Mouse (Mus musculus) forebrain, embryonic 14.5 days (tissue): ENCODE results near the gene Plekha5. TPM values are rescaled to one million over a fixed set of nuclear protein-coding genes. Genes with fewer than 3 reads are reported as not detected.
"Not testable (repeated sequence)": the region's sequence is repeated elsewhere in the genome, so short reads cannot be mapped to it uniquely, and the experiment has no call there.

Experiments used
- ATAC-seq: fragments of 200-750 bp; cut with Nextera tagmentation; 2 replicates; pipeline ENCODE4 v1.8.0; 2017; ENCODE audit warnings: mild to moderate bottlenecking, moderate library complexity
- DNase-seq: peaks from one replicate; pipeline ENCODE4 v3.0.0-alpha.2; 2015; ENCODE audit warnings: low spot score
- H3K27ac ChIP-seq: fragments of 300-500 bp; sonication (generic); 2 replicates; pipeline ENCODE4 v1.5.1; 2014; ENCODE audit warnings: low read depth, mild to moderate bottlenecking, control low read depth, low read length, moderate library complexity
- H3K27me3 ChIP-seq: fragments of 300-500 bp; sonication (generic); replicated peaks from 2 replicates; pipeline ENCODE4 v1.6.1; 2014; ENCODE audit warnings: low read length, control low read depth, mixed read lengths; ENCODE audit not compliant: control insufficient read depth, insufficient read depth
- H3K36me3 ChIP-seq: fragments of 300-500 bp; sonication (generic); 2 replicates; pipeline ENCODE4 v1.6.1; 2014; ENCODE audit warnings: low read length, control low read depth; ENCODE audit not compliant: control insufficient read depth, insufficient read depth
- H3K4me1 ChIP-seq: fragments of 300-500 bp; sonication (generic); 2 replicates; pipeline ENCODE4 v1.6.1; 2014; ENCODE audit warnings: antibody characterized with exemption, low read length, control low read depth; ENCODE audit not compliant: control insufficient read depth, insufficient read depth
- H3K4me2 ChIP-seq: fragments of 300-500 bp; sonication (generic); 2 replicates; pipeline ENCODE4 v1.6.1; 2014; ENCODE audit warnings: mild to moderate bottlenecking, control low read depth, low read length
- H3K4me3 ChIP-seq: fragments of 300-500 bp; sonication (generic); 2 replicates; pipeline ENCODE4 v1.5.1; 2014; ENCODE audit warnings: low read depth, low read length, control low read depth
- H3K9ac ChIP-seq: fragments of 300-500 bp; sonication (generic); 2 replicates; pipeline ENCODE4 v1.6.1; 2014; ENCODE audit warnings: mild to moderate bottlenecking, low read length, control low read depth, moderate library complexity
- H3K9me3 ChIP-seq: fragments of 300-500 bp; sonication (generic); replicated peaks from 2 replicates; pipeline ENCODE4 v1.6.1; 2016; ENCODE audit warnings: low read length, control low read depth, mixed read lengths; ENCODE audit not compliant: control insufficient read depth
- WGBS: fragments of 180-500 bp; shearing (Covaris S2); extraction: QIAGEN DNeasy Blood & Tissue Kit; methylation state at CpG from one replicate; pipeline ENCODE4 v1.1.7; 2014; 5-methylcytosine and 5-hydroxymethylcytosine counted together
- polyA plus RNA-seq: library from polyadenylated mRNA; unstranded; fragments of >200 nt; fragmentation: Nextera tagmentation; extraction: Ambion mirVana; gene quantifications from 2 replicates; pipeline ENCODE4 v1.2.1, GENCODE M21; 2014

Gene Plekha5
- polyA plus RNA-seq, 1 experiment from 2014 or later = 26.5 TPM

- no peaks in the 10 kb centered on the region for H3K27me3 ChIP-seq
- no peaks in the 10 kb centered on the region for H3K36me3 ChIP-seq
- H3K4me2 ChIP-seq = no peak overlapping the region
- peak; percentile 59; the same call in 1 of the 2 replicates for ATAC-seq
- DNase-seq = peak; percentile 51
- H3K9ac ChIP-seq = no peak overlapping the region
- peaks cover 6% of the 10 kb centered on the region; the same call in 1 of the 2 replicates for H3K4me1 ChIP-seq
- H3K9me3 ChIP-seq = no peaks in the 10 kb centered on the region
- no peak overlapping the region for H3K4me3 ChIP-seq
- WGBS = 40% methylated on average over 10 of the region's 10 CpGs
- H3K27ac ChIP-seq = no peak overlapping the region
These were observed 95.8 kb downstream of the Plekha5 start for GRCm38 (mm10) chr6:140519488-140520159.

DNA sequence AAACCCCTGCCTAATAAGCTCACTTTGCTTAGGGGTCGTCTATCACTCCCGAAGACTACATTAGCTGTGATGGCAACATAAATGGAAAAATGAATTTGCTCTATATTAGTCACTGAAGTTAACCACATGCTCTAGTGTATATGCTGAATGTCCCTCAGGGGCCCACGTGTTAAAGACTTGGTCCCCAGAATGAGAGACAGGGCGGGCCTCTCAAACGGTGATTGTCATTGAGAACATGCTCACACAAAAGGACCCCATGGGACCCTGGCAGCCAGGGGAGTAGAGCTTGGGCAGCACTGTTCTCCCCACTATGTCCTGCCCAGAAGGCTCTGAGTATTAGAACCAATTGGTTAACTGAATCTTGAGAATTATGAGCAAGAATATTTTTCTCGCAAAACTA lies 97.1 kb downstream of the Plekha5 start:
- H3K27ac ChIP-seq = no peak overlapping the region
- DNase-seq (no peak), ATAC-seq (no peak)
- H3K4me3 ChIP-seq = no peak overlapping the region
- H3K4me1 ChIP-seq = peaks cover 6% of the 10 kb centered on the region; the same call in 1 of the 2 replicates
- WGBS = 46% methylated on average over 6 of the region's 6 CpGs
- no peaks in the 10 kb centered on the region for H3K36me3 ChIP-seq
- no peak overlapping the region for H3K9ac ChIP-seq
- H3K9me3 ChIP-seq = no peaks in the 10 kb centered on the region
- H3K27me3 ChIP-seq = no peaks in the 10 kb centered on the region
- no peak overlapping the region for H3K4me2 ChIP-seq

DNA sequence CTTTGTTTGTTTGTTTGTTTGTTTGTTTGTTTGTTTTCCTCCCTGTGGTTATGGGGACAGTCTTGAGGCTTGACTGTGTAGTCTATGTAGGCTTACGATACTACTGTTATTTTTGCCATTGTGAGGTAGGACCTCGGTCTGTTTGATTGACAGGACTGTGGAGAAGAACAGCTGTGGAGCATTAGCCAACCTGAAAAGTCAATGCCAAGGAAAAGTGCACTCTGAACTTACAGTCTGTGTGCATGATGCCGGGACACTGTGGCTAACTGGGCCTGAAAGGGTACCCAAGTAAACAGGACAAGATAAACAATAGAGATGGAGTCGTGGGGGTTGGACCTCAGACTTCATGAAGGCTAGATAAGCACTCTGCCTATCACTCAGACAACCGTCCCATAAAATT lies 98.0 kb downstream of the Plekha5 start:
- Histone ChIP-seq H3K36me3 (peaks cover 5% of the 10 kb centered on the region; the same call in 1 of the 2 replicates), H3K4me1 (peaks cover 6% of the 10 kb centered on the region; the same call in 1 of the 2 replicates), H3K4me2 (no peak overlapping the region), H3K27ac (no peak overlapping the region), H3K27me3 (no peaks in the 10 kb centered on the region), H3K9ac (no peak overlapping the region), H3K9me3 (no peaks in the 10 kb centered on the region), H3K4me3 (no peak overlapping the region)
- DNase-seq (no peak), ATAC-seq (no peak)
- WGBS = 71% methylated on average over 5 of the region's 5 CpGs

- Histone ChIP-seq H3K9me3 (no peaks in the 10 kb centered on the region), H3K4me1 (peaks cover 6% of the 10 kb centered on the region; the same call in 1 of the 2 replicates), H3K4me3 (no peak overlapping the region), H3K27me3 (no peaks in the 10 kb centered on the region), H3K4me2 (no peak overlapping the region), H3K9ac (no peak overlapping the region), H3K36me3 (peaks cover 14% of the 10 kb centered on the region; the same call in 1 of the 2 replicates), H3K27ac (no peak overlapping the region)
- 84% methylated on average over 4 of the region's 4 CpGs for WGBS
- ATAC-seq (no peak), DNase-seq (no peak)
These were observed 99.7 kb downstream of the Plekha5 start for GRCm38 (mm10) chr6:140523600-140523999.

DNA sequence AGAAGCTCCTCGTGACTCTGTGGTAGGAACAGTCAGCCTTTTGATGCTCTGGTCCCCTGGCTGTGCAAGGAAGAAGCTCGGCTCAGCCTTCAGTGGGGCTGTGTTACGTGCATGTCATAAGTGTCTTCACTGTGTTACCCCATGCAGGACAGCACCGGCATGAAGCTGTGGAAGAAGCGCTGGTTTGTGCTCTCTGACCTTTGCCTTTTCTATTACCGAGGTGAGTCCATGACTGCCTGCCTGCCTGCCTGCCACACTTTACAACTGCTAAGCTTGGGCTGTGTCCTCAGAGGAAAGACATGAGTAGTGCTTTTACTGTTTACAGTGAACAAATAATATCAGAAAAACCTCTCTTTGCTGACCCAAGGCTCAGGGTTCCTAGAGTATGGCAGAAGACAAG lies 104.6 kb downstream of the Plekha5 start:
- H3K36me3 ChIP-seq = peaks cover 22% of the 10 kb centered on the region
- H3K4me2 ChIP-seq = no peak overlapping the region
- no peak overlapping the region for H3K4me3 ChIP-seq
- ATAC-seq (no peak), DNase-seq (no peak)
- no peaks in the 10 kb centered on the region for H3K27me3 ChIP-seq
- no peaks in the 10 kb centered on the region for H3K9me3 ChIP-seq
- H3K9ac ChIP-seq = no peak overlapping the region
- no peaks in the 10 kb centered on the region for H3K4me1 ChIP-seq
- no peak overlapping the region for H3K27ac ChIP-seq
- 92% methylated on average over 6 of the region's 6 CpGs for WGBS

GRCm38 (mm10) chr6:140532858-140533257 lies 109.0 kb downstream of the Plekha5 start:
- peaks cover 35% of the 10 kb centered on the region for H3K36me3 ChIP-seq
- H3K27me3 ChIP-seq, H3K4me3 ChIP-seq, ATAC-seq, DNase-seq, H3K9ac ChIP-seq, H3K27ac ChIP-seq, H3K4me2 ChIP-seq, H3K4me1 ChIP-seq, H3K9me3 ChIP-seq: not testable (repeated sequence)
- WGBS = 93% methylated on average over 1 of the region's 1 CpGs

DNA sequence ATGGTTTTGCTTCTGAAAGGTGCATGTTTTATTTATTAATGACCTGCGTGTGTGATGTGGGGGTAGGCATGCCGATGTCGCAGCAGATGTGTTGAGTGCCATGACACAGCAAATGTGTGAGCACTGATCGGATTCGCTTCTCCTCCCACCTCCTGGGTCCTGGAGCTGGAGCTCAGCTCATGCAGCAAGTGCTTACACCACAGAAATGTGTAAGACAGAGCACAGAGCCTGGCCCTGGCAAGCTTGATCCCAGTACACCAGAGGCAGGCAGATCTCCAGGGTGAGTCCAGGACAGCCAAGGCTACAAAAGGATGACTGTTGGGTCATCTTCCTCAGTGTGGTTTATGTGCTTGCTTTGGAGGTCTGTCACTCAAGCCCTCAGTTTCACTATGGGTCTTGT lies 109.8 kb downstream of the Plekha5 start:
- Histone ChIP-seq H3K9ac (no peak overlapping the region), H3K36me3 (peaks cover 28% of the 10 kb centered on the region), H3K4me2 (no peak overlapping the region), H3K4me1 (no peaks in the 10 kb centered on the region), H3K27ac (no peak overlapping the region), H3K4me3 (no peak overlapping the region), H3K27me3 (no peaks in the 10 kb centered on the region), H3K9me3 (no peaks in the 10 kb centered on the region)
- no peak for DNase-seq
- no peak for ATAC-seq
- WGBS = 92% methylated on average over 5 of the region's 5 CpGs

- no peak overlapping the region for H3K27ac ChIP-seq
- peaks cover 32% of the 10 kb centered on the region for H3K36me3 ChIP-seq
- H3K27me3 ChIP-seq = no peaks in the 10 kb centered on the region
- H3K4me1 ChIP-seq = no peaks in the 10 kb centered on the region
- H3K4me2 ChIP-seq = no peak overlapping the region
- H3K9ac ChIP-seq = no peak overlapping the region
- ATAC-seq = no peak
- no peak for DNase-seq
- no peaks in the 10 kb centered on the region for H3K9me3 ChIP-seq
- 84% methylated on average over 8 of the region's 8 CpGs for WGBS
- H3K4me3 ChIP-seq = no peak overlapping the region
These were observed 111.7 kb downstream of the Plekha5 start for GRCm38 (mm10) chr6:140535504-140535903.

DNA sequence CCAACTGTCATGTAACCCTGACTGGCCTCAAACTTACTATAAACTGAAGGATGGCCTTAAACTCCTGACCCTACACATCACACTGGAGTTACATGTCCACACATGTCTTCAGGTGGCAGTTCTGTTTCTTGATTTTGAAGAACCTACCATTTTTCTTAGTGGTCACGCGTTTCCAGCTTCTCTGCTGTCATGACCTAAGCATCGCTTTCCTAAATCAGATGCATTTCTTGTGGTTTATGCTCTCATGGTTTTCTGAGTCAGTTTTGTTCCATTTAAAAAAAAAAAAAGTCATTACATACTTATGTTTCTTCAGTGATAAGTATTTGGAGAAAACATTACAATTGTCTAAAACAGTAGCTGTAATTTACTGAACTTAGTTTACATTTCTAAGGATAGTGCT lies 118.1 kb downstream of the Plekha5 start:
- Histone ChIP-seq H3K36me3 (peaks cover 36% of the 10 kb centered on the region), H3K27ac (no peak overlapping the region), H3K9ac (no peak overlapping the region), H3K9me3 (no peaks in the 10 kb centered on the region), H3K27me3 (no peaks in the 10 kb centered on the region), H3K4me3 (no peak overlapping the region), H3K4me2 (no peak overlapping the region), H3K4me1 (no peaks in the 10 kb centered on the region)
- no peak for ATAC-seq
- no peak for DNase-seq
- over 99% methylated on average over 3 of the region's 3 CpGs for WGBS
